Mouse (Mus musculus) skeletal muscle tissue, adult 2 months (tissue): ENCODE results near the gene Synpo2.

ENCODE experiments used
- DNase-seq: peaks from one replicate; pipeline ENCODE4 v3.0.0-alpha.2; 2012; ENCODE audit warnings: low read depth, low spot score

The Synpo2 gene

DNA sequence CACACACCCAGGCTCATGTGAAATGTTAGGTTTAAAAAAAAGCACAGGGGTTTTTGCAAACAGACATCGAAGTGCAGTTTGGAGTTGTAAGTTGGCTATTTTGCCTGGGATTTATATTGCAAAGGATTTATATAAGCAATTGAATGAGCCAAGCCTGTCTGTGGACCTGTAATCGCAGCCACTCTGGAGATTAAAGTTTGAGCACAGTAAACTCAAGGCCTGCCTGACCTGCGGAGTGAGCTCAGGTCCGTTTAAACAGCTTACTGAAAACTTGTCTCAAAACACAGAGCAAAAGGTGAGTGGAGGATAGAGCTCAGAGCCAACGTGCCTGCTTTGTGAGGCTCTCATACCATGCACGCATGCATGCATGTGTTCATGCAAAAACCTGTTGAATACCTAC, 30.9 kb downstream of the Synpo2 start:
- no peak for DNase-seq

DNA sequence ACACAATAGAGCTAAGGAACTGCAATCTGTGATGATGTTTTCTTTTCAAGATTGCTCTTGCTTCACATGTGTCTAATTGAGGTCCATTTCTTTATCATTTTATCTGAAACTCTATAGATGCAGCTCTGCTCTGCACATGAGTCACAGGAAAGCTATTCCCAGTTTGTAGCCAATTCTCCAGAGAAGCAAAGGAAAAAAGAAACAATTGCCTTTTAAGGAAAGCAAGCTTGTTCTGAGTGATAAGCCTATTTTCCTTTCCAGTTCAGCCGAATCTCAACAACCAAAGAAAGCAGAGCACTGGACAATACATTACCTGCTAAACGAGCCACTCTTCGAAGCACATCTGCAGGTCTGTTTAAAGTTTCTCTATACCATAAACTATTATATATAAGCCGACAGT, 31.3 kb downstream of the Synpo2 start:
- no peak for DNase-seq

DNA sequence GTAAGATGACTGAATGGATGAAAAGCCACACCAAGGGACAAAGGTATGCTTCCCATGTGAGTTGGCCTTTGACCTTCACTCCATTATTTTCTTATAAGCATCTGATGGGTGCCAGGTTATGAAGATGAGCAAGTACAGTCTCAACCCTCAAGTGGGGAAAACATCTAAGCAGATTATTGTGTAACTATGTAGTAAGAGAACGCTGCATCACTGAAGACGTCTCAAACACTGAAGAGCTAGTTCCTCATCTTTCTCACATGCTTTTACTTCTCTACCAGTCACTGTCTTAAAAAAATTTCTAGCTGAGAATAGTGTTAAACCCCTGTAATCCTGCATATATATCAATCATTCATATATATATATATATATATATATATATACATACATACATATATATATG, 34.2 kb downstream of the Synpo2 start:
- no peak for DNase-seq

DNA sequence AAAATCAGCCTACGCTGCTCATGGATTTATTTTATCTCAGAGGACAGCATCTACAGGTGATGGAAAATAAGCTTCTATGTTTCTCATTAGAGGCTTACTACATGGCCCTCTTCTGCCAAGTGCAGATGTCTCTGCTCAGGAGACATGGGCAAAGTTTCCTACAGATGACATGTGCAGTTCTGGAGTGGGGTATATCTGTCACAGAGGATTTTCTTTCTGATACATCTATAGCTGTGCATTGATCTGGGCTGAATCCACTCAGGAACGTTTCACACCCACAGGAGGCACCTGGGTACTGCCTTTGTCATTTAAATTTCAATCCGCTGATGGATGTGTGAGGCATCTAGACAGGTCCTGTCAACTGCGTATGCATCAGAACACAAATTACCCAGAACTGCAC, 42.2 kb downstream of the Synpo2 start:
- no peak for DNase-seq

DNA sequence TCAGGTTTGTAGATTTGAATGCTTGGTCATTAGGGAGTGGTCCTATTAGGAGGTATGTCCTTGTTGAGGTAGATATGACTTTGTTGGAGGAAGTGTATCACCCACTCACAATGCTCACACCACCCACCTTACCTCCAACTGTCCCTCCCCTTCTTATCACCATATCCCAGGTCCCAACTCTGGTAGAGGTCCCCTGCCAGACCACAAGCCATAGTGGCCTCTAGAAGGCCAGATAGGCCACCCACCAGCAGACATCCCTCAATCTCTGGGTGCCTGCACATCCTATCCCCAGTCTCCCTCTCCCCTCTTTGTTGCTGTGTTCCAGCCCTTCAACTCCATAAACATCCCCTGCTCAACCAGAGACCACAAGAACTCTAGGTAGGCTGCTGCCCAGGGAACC, 44.3 kb downstream of the Synpo2 start:
- no peak for DNase-seq

DNA sequence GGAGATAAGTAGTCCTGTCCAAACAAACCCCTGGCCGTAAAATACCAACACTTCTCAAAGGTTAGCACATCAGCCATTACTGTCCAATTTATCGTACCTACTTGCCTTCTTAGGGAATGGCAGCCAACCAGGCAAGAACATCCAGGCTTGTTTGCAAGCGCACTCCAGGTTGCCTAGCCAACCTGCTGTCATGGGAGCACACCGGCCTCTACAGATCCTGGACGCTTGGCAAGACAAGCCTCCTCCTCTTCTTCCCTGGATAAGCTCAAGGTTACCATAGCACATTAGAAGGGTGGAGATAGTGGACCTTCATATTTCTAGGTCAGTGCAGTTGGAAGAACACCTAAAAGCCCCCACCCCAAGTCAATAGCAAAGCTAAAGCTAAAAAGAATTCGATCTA, 45.6 kb downstream of the Synpo2 start:
- no peak for DNase-seq

DNA sequence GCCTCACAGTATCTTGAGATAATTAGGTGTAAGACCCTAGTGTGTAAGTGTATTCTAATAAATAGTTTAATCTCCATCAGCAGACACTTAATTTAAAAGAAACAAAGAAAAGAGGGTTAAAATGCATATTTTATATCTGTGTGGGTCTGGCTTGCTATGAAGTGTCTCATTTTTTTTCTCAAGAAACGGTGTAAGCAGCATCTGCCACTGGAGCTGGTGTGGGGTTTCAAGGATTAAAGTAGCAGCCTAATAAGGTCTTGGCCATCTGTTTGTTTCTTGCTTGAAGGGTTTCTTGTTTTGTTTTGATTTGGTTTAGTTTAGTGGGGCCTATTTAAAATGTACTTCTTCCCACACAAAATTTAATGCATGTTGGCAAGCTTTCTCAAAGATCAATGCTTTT, 46.1 kb downstream of the Synpo2 start:
- no peak for DNase-seq

DNA sequence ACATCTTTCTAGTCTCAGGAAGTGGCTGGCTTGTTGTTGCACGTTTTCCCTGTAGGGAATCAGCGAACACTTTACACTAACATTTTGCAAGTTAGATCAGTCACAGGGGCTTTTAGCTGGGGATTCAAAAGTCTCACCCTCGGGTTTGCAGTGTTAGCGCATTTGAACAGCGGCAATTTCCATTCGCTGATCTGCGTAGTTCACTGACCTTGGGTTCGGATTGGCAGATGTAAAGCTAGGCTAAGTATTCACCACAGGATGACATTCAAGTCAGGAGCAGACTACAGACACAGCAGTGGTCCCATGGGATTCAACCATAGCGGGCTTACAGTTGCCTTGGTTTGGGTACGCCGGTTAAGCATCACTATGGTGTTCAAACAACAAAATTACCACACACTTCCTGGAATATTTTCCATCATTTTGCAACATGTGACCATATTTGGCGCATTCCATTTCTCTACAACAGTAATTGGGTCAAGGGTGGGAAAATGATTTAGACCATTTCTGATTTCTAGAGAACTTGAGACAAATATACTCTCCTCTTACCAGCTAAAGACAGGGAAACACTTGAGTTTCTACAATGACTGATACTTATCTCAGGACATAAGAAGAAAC, 47.2 kb downstream of the Synpo2 start:
- DNase-seq: no peak

DNA sequence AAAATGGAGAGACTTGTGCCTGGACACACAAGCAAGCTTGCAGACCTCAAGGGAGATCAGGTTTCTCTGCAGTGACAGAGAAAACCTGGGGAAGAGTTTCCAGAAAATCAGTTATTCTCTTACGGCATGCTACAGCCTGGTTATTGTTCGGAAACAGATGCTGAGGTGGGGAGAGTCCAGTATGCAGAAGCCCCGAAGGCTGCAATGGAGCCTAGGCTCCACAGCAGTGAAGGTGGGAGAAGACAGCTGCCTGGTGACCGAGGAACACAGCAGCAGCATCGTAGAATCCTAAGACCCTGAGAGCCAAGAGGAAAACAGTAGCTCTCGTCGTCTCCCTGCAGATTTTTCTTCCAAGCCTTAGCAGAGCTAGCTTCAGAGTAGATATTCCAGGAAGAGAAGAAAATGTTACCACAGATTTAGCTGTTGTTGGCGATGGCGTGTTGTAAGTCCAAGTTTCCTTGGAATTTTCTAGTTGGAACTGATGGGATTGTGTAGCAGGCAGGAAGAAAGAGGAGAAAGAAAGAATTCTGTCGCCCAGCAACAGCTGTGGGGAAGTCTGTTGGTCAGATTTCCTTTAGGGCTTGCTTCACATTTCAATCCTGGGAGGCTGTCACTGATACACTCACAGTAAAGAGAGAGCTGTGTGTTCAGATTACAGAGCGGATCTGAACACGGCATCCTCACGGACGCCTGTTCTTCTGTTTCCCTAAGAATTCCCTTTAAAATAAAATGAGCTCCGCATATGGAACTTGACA, 48.4 kb downstream of the Synpo2 start:
- no peak for DNase-seq

DNA sequence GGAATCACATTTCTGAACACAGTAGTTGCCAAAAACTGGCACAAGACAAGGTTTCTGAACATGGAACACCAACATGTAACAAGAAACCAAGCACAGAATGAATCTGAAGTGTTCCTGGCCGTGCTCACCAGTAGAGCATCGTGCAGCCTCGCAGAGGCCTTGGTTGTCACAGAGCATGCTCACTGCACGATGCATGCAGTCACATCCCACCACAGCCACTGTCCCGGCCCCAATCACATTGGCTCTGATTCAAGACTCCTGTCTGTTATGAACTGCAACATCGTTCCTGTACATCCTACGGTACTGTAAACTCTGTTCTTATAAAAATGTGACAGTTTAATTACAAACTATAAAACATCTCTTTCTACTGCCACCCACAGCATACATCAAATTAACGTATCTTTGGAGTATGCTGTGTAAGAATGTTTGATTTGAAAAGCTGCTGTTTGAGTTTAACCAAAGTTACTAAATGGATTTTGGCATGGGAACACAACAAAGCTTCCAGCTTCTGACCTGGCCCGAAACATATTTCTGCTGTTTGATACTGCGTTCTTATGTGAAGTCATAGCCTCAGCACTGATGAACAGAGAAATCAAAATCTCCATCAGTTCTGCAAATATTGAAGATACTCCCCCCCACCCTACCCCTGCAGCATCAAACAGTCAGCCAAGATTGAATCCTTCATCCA, 50.6 kb downstream of the Synpo2 start:
- no peak for DNase-seq

DNA sequence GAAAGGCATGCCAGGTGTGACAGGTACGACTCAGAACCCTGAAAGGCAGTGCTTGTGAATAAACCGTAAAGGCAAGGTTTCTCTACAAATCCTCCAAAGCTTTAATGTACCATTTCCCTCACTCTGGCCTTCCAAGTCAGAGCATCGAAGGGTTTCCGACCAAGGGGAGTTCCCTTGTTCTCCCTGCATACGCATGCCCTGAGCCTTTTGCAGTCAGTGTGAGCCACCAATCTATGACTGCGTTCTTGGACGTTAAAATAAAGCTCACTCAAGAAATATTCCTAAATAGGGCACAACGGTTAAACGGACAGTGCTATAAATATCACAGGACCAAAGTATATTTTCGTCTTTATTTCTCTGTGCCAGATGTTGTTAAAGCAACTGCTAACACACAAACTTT, 51.7 kb downstream of the Synpo2 start:
- no peak for DNase-seq

DNA sequence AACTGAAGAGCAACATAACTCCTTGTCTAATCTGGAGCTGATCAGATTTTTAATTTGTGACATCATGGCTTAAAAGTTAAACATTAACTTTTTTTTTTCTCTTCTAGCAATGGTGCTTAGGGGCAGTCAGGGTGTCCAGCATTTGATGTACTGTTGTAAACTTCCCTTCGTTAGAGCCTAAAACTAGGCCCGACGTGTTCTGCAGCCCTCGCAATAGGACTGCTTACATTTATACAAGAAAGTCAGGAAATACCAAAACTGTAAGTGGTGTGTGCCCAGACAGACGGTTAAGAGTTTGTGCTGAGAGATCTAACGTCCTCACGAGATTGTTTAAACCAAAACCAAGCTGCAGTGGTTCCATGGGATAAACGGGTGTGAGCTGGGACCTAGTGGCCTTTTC, 56.4 kb downstream of the Synpo2 start:
- DNase-seq: no peak

DNA sequence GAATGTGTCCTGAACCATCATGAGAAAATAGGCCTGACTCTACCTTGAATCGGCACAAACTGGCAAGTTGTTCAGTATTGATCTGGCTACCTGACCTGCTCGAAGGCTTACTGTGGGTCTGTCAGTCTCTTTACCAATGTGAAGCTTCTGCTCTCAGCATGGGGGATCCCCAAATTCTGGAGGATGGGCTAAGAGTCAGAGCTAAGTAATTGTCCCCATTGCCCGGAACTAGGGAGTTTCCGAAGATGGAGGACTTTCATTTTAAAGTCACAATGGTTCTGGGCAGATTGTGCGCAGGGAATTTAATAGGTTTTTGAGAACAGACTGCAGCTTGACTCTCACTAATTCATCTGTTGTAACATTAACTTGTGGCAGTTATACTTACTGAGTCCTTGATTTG, 56.9 kb downstream of the Synpo2 start:
- DNase-seq: no peak

DNA sequence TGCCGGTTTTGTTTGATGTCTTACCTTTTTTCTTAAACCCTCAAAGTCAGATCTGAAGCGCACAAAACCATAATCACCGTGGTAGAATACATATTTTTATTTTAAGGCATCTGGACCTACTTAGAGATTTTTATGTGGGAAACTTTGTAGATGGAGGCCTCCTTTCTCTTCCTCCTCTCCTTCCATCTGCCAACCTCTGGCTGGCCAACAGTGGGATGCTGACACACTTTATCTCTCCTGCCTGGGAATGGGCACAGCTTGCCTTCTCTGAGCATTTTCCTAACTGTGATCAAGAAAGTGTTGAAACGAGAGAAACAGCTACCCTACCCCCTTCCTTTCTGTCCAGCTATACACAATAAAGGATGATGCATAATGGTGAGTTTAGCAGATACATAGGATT, 57.5 kb downstream of the Synpo2 start:
- DNase-seq: no peak

DNA sequence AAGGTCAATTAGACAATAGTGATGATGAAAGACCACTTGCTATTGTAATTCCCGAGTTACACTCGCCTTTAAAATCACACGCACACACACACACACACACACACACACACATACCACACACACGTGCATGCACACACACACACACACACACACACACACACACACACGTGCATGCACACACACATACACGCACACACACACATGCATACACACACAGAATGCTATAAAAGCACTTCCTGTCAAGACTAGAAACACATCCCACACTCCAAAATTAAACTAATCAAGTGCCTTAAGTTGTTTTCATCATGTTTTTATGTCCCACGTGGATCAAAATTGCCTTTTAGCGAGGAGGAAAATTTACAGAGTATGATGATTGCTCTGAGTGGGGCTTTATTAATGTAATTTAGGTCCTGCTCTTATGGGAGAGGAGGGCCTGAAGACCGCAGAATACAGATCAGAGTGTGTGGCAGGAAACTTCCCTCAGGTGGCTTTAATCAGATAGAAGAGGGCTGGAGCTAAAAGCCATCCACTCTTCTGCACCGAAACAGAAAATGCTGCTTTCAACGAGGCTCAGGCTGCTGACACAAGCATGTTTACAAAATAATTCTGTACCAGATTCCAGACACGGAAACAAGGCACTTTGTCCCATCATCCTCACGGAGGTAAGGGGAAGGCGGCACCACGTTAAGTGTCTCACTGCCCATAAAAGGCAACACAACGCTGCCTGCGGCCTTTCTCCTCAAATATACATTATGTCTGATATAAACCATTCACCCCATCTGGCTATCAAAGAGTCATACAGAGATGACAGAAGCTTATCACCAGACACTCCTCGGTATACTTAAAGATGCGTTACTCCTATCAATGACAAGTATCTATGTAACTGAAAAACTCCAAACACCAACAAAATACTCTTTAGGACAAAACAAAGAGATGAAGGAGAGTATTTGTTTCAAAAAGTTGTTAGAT, 59.3 kb downstream of the Synpo2 start:
- no peak for DNase-seq

DNA sequence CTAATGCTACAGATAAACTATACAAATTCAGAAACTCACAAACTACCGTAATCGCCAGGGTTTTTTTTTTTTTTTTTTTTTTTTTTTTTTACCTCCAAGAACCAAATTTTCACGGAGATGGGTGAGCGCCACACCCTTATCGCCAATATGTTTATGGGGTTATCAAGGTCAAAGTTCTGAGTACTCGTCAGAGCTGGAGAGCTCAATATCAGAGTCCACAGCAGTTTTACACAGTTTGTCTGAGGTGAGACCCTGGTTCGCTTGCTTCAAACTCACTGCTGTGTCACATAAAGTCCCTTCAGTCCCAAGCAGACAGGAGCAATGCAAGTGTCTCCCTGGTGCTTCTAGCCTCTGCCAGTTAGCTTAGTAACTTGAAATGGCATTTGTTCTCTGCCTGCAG, 60.8 kb downstream of the Synpo2 start:
- DNase-seq: no peak

DNA sequence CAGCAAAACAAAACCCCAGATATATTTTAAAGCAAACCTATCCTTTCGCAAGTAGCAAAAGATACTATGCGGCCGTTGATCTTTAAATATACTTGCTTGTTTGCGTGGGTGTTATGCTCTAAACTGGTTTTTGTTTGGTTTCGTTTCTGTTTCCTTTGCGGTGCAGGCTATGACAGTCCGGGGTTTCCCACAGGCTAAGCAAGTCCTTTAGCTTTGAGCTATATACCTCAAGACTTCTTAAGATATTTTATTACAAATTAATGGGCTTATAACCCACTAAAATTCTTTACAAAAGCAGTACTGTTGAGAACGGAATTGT, 61.6 kb downstream of the Synpo2 start:
- no peak for DNase-seq

DNA sequence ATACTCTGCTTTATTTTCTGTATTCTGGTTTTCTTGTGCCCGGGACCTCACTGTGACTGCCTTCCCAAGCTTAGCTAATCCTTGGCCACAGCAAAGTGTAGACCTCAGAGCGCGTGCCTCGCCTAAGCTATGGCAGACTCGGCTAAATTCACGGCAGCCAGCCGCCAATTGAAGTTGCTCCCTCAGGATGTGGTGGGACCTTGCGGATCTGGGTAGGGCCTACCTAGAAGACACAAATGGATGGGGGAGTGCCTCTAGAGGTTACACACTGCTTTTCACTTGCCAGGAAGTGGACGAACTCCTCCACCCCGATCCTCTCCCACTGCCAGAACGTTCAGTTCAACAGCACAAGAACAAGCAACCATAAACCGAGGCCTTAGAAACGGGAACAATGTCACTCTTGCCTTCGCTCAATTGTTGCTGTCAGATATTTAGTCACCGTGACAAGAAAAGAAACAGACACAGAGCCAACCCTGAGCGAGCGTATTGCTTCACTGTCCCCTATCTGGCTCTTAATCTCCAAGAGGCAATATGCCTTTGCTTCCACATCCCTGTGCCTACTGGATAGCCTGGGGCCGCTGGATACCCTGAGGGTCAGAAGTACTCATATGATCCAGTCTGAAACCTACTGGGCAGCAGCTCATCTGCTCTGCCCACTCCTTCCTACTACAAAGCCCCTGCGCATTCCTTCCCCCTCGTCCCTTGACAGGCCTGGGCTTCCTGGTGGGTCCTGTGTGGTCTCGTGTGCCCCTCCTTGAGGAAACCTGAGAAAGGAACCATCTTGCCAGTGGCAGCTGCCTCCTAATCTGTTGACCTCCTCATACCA, 62.2 kb downstream of the Synpo2 start:
- DNase-seq: no peak

DNA sequence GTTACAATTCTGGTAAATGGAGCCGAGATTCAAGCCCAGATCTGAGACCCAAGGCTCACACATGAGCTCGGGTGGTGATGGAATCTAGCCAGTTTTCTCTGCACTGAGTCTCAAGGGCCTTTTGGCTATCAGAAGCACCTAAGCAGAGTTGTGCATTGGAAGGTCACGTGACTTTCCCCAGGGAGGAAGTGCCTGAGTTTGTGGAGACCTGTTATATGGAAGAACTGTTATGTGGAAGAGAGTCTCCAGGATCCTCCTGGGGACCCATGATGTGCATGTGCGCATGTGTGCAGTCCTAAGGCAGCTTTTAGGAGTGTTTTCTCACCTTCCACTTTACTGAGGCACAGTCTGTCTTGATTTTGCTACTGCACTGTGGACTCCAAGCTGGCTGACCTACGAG, 63.8 kb downstream of the Synpo2 start:
- no peak for DNase-seq

DNA sequence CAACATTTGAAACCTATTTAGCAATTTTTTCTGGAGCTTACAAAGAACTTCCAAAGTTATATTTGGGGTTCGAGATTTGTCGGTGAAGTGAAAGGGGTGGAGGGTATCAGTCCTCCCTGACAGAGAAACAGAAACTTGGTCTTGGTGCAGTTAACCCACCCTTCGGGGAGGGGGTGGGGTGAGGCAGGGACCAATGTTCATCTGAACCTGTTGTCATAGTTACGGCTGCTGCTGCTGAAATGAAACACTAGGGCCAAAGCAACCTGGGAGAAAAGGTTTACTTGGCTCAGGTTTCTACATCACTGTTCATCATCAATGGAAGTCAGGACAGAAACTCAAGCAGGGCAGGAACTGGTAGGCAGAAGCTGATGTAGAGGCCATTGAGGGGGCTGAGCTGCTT, 66.6 kb downstream of the Synpo2 start:
- DNase-seq: no peak

DNA sequence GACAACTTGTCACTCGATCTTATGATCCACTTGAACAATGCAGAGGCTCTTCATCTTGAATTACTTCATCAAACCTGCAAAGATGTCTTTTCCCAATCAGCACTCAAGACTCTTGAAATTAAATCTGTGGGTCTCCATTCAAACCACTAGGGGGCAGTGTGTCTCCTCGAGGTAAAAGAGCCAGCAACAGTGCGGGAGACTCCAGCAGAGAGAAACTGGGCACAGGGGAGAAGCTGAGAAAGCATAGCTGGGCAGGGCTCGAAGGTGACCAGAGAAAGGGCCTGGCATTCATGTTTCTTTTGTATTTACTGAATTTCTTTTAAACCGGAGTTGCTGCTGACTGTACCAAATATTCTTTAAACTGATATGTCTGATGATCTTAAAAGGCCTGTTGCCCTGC, 67.1 kb downstream of the Synpo2 start:
- peak; percentile 68 for DNase-seq
